Mouse (Mus musculus): ENCODE data around the gene Eif3c. TPM values are rescaled to one million over a fixed set of nuclear protein-coding genes. Genes with fewer than 3 reads are reported as not detected.

Eif3c gene
- polyA plus RNA-seq (2015; fragmentation: Nextera tagmentation; extraction: Ambion mirVana), result 177 and 184 TPM in 2 replicates

DNA sequence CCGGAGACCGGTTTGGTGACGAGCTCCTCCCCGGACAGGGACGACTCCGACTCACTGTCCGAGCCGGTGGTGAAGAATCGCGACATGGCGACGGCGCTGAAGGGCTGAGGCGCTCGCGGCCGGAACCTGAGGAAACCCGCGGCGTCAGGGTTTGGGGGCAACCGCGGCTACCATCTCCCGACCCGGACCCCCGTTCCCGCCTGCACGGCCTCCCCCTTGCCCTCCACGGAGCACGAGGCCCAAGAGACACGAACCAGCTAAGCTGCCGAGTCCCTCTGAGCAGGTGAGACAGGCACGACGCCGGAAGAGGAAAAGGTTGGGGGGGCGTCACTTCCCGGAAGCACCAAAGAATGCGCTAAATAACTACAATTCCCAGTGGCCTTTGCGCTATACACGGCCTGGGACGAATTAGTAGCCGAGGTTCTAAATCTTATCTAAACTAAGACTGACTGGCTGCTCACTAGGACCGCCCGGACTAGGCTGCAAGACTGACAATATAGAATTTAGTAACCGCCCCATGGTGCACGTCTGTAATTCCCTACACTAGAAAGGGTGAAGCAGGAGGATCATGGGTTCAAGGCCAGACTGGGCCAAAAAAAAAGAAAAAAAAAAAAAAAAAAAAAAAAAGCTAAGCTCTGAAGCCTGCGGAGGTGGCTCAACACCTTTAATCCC lies at the start of gene Eif3c:
Gene Eif3c, minus strand, starts transcription at position 318 of the 672 bp plus-strand sequence.
- WGBS, result under 1% methylated on average over 46 of the region's 46 CpGs
- Histone ChIP-seq H3K4me3 (ENCODE audit: low read depth, low read length) (peak within 1 kb of the TSS; percentile 98), H3K27me3 (ENCODE audit: control insufficient read depth, insufficient read depth, low read depth, low read length) (no peaks in the 10 kb centered on the region), H3K9me3 (replicated peaks; ENCODE audit: control insufficient read depth, low read length, poor library complexity, severe bottlenecking) (no peaks in the 10 kb centered on the region), H3K4me1 (ENCODE audit: control insufficient read depth, insufficient read depth, low read length) (peaks cover 8% of the 10 kb centered on the region), H3K27ac (ENCODE audit: low read length) (peak within 1 kb of the TSS; percentile 81), H3K9ac (ENCODE audit: low read depth, low read length) (peak within 1 kb of the TSS; percentile 88), H3K36me3 (ENCODE audit: control insufficient read depth, insufficient read depth, low read length) (peaks cover 20% of the 10 kb centered on the region), H3K4me2 (ENCODE audit: low read length) (peak within 1 kb of the TSS; percentile 93)
- peak; percentile 97 for ATAC-seq

DNA sequence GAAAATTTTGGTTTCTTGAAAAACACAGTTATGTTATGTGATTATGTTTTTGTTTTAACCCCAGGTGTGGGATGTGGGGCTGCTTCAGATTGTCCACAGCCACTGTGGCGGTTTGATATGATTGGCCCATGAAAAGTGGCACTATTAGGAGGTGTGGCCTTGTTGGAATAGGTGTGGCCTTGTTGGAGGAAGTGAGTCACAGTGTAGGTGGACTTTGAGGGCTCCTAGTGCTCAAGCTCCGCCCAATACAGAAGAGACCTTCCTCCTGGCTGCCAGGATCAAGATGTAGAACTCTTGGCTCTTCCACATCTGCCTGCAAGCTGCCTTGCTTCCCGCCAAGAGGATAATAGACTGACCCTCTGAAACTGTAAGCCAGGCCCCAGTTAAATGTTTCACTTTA lies 46.5 kb upstream of the Eif3c start:
- 76% methylated on average over 3 of the region's 3 CpGs for WGBS
- Histone ChIP-seq H3K4me1 (ENCODE audit: control insufficient read depth, insufficient read depth, low read length) (no peaks in the 10 kb centered on the region), H3K27me3 (ENCODE audit: control insufficient read depth, insufficient read depth, low read depth, low read length) (no peaks in the 10 kb centered on the region), H3K9ac (ENCODE audit: low read depth, low read length) (no peak overlapping the region), H3K36me3 (ENCODE audit: control insufficient read depth, insufficient read depth, low read length) (no peaks in the 10 kb centered on the region), H3K27ac (ENCODE audit: low read length) (no peak overlapping the region), H3K4me2 (ENCODE audit: low read length) (no peak overlapping the region), H3K9me3 (replicated peaks; ENCODE audit: control insufficient read depth, low read length, poor library complexity, severe bottlenecking) (no peaks in the 10 kb centered on the region), H3K4me3 (ENCODE audit: low read depth, low read length) (no peak overlapping the region)
- ATAC-seq, result no peak

DNA sequence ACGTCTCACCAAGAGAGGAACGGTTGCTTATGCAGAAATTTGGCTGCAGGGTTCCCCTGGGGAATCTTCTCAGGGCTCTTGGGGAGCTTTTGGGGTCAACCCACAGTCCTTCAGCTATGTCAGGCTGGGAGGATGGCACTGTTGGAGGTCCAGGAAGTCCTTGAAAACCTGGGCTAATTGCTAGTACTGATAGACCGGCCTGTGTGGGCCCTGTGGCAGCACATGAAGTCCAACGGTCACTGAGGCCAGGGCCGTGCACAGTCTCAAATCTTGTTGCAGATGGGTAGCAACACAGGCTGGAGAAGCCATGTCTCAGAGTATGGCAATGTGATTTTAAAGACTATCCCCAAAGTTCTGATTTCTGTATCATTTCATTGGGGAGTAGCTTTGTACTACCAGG lies 41.6 kb upstream of the Eif3c start:
- 88% methylated on average over 5 of the region's 5 CpGs for WGBS
- no peaks in the 10 kb centered on the region for H3K27me3 ChIP-seq (ENCODE audit: control insufficient read depth, insufficient read depth, low read depth, low read length)
- no peak for ATAC-seq

DNA sequence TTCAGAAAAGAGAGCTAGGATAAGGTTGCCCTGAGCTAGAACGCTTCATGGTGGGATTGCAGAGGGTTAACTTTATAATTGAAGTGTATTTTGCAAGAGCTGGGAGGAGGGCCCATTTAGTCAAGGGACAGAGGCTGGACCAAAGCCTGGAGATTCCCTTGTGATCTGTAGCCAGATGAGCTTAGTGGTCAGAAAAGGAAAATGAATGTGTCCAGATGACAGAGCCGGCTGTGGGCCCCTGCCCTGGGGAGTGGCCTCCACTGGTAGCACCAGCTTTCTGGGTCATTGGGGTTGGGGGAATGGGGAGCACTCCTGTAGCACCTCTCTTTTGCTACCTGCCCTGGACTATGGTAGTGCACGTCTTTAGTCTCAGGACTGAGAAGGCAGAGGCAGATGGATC lies 40.9 kb upstream of the Eif3c start:
- no peaks in the 10 kb centered on the region for H3K36me3 ChIP-seq (ENCODE audit: control insufficient read depth, insufficient read depth, low read length)
- H3K9me3 ChIP-seq (replicated peaks; ENCODE audit: control insufficient read depth, low read length, poor library complexity, severe bottlenecking), result no peaks in the 10 kb centered on the region
- no peaks in the 10 kb centered on the region for H3K4me1 ChIP-seq (ENCODE audit: control insufficient read depth, insufficient read depth, low read length)
- H3K4me2 ChIP-seq (ENCODE audit: low read length), result no peak overlapping the region
- no peak overlapping the region for H3K9ac ChIP-seq (ENCODE audit: low read depth, low read length)
- H3K27me3 ChIP-seq (ENCODE audit: control insufficient read depth, insufficient read depth, low read depth, low read length), result no peaks in the 10 kb centered on the region
- 75% methylated on average over 3 of the region's 3 CpGs for WGBS
- H3K27ac ChIP-seq (ENCODE audit: low read length), result no peak overlapping the region
- ATAC-seq, result no peak
- H3K4me3 ChIP-seq (ENCODE audit: low read depth, low read length), result no peak overlapping the region

More for the DNA sequence above, 41.6 kb upstream of the Eif3c start:
- Histone ChIP-seq H3K4me3 (ENCODE audit: low read depth, low read length) (no peak overlapping the region), H3K9ac (ENCODE audit: low read depth, low read length) (no peak overlapping the region), H3K27ac (ENCODE audit: low read length) (no peak overlapping the region), H3K9me3 (replicated peaks; ENCODE audit: control insufficient read depth, low read length, poor library complexity, severe bottlenecking) (no peaks in the 10 kb centered on the region), H3K4me1 (ENCODE audit: control insufficient read depth, insufficient read depth, low read length) (no peaks in the 10 kb centered on the region), H3K36me3 (ENCODE audit: control insufficient read depth, insufficient read depth, low read length) (no peaks in the 10 kb centered on the region), H3K4me2 (ENCODE audit: low read length) (no peak overlapping the region)

DNA sequence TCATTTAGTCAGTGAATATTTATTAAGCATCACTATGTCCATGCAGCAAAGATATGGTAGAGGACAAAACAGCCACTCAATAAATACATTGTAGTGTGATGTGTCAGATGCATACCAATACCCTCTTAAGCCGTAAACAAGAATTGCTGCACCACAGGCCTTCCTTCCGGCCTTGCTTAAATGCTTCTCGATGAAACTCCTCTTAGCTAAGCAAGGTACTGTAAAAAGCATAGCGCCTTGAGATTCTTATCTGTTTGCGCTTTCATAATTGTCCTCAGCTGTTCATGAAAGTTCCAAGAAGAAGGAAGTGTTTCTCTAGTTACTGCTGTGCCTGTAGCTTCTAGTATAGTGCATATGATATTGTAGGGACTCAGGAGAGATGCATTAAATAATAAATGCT lies 40.4 kb upstream of the Eif3c start:
- H3K9me3 ChIP-seq (replicated peaks; ENCODE audit: control insufficient read depth, low read length, poor library complexity, severe bottlenecking), result no peaks in the 10 kb centered on the region
- 90% methylated on average over 5 of the region's 5 CpGs for WGBS
- no peak for ATAC-seq

DNA sequence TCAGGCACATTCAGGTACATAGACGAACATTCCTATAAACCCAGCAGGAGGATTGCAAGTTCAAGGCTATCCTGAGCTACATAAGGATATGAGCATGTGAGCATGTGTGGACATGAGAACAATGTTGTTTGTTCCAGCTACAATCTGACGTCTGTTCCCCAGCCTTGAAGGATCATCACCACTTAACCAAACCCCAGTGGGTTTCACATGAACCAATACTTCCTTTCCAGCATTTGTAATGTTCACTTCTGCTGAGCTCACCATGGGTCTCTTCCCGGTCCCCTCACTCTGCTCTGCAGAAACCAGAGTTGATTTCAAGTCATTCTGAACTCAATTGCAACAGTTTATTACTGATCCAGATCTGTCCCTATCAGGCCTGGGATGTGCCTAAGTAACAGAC lies 36.4 kb upstream of the Eif3c start:
- Histone ChIP-seq H3K4me3 (ENCODE audit: low read depth, low read length) (no peak overlapping the region), H3K27ac (ENCODE audit: low read length) (no peak overlapping the region), H3K36me3 (ENCODE audit: control insufficient read depth, insufficient read depth, low read length) (no peaks in the 10 kb centered on the region), H3K27me3 (ENCODE audit: control insufficient read depth, insufficient read depth, low read depth, low read length) (no peaks in the 10 kb centered on the region), H3K9ac (ENCODE audit: low read depth, low read length) (no peak overlapping the region), H3K9me3 (replicated peaks; ENCODE audit: control insufficient read depth, low read length, poor library complexity, severe bottlenecking) (no peaks in the 10 kb centered on the region), H3K4me2 (ENCODE audit: low read length) (no peak overlapping the region), H3K4me1 (ENCODE audit: control insufficient read depth, insufficient read depth, low read length) (no peaks in the 10 kb centered on the region)
- ATAC-seq, result no peak
- WGBS, result 83% methylated on average over 3 of the region's 3 CpGs

More for the DNA sequence above, 40.4 kb upstream of the Eif3c start:
- Histone ChIP-seq H3K9ac (ENCODE audit: low read depth, low read length) (no peak overlapping the region), H3K36me3 (ENCODE audit: control insufficient read depth, insufficient read depth, low read length) (no peaks in the 10 kb centered on the region), H3K4me3 (ENCODE audit: low read depth, low read length) (no peak overlapping the region), H3K27me3 (ENCODE audit: control insufficient read depth, insufficient read depth, low read depth, low read length) (no peaks in the 10 kb centered on the region), H3K27ac (ENCODE audit: low read length) (no peak overlapping the region), H3K4me2 (ENCODE audit: low read length) (no peak overlapping the region), H3K4me1 (ENCODE audit: control insufficient read depth, insufficient read depth, low read length) (no peaks in the 10 kb centered on the region)

DNA sequence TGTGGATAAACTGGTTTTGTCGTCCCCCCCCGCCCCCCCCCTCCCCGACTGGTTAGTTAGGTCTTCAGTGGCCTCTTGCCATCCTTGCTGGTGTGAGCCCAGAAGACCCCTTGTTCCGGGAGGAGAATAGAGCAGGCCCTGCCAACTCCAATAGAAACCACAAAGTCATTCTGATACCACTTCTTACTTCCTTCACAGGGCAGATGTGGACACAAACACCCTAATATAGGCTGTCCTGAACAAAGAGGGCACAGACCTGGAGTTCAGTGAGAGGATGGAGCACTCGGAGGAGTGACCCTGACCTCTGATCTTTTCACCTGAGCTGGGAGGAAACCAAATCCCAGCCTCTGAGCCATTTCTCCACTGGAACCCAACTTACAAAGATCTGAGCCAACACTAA lies 35.7 kb upstream of the Eif3c start:
- Histone ChIP-seq H3K9me3 (replicated peaks; ENCODE audit: control insufficient read depth, low read length, poor library complexity, severe bottlenecking) (no peaks in the 10 kb centered on the region), H3K27ac (ENCODE audit: low read length) (no peak overlapping the region), H3K4me2 (ENCODE audit: low read length) (no peak overlapping the region), H3K27me3 (ENCODE audit: control insufficient read depth, insufficient read depth, low read depth, low read length) (no peaks in the 10 kb centered on the region), H3K9ac (ENCODE audit: low read depth, low read length) (no peak overlapping the region), H3K36me3 (ENCODE audit: control insufficient read depth, insufficient read depth, low read length) (no peaks in the 10 kb centered on the region), H3K4me3 (ENCODE audit: low read depth, low read length) (no peak overlapping the region), H3K4me1 (ENCODE audit: control insufficient read depth, insufficient read depth, low read length) (no peaks in the 10 kb centered on the region)
- WGBS, result 53% methylated on average over 5 of the region's 5 CpGs
- ATAC-seq, result no peak

DNA sequence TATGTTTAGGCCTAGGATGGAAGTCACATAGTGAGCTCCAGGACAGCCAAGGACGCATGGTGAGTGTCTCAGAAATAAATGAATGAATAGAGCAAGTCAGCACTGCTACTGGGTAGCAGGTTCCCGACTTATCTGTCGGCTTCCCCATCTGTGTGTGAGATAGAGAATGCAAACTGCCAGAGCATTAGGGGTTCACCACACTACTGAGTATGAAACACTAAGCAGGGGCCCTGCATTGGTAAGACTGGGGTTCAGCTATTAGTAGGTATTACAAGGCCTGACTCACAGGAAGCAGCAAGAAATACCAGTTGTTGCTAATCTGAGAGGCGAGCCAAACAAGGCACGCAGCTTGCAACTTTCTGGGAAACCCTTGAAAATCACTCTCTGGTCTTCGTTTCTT lies 32.7 kb upstream of the Eif3c start:
- no peaks in the 10 kb centered on the region for H3K27me3 ChIP-seq (ENCODE audit: control insufficient read depth, insufficient read depth, low read depth, low read length)
- H3K4me1 ChIP-seq (ENCODE audit: control insufficient read depth, insufficient read depth, low read length), result no peaks in the 10 kb centered on the region
- H3K9me3 ChIP-seq (replicated peaks; ENCODE audit: control insufficient read depth, low read length, poor library complexity, severe bottlenecking), result no peaks in the 10 kb centered on the region
- no peaks in the 10 kb centered on the region for H3K36me3 ChIP-seq (ENCODE audit: control insufficient read depth, insufficient read depth, low read length)
- WGBS, result 81% methylated on average over 6 of the region's 6 CpGs
- H3K27ac ChIP-seq (ENCODE audit: low read length), result no peak overlapping the region
- H3K4me3 ChIP-seq (ENCODE audit: low read depth, low read length), result no peak overlapping the region
- H3K4me2 ChIP-seq (ENCODE audit: low read length), result no peak overlapping the region
- H3K9ac ChIP-seq (ENCODE audit: low read depth, low read length), result no peak overlapping the region
- no peak for ATAC-seq

DNA sequence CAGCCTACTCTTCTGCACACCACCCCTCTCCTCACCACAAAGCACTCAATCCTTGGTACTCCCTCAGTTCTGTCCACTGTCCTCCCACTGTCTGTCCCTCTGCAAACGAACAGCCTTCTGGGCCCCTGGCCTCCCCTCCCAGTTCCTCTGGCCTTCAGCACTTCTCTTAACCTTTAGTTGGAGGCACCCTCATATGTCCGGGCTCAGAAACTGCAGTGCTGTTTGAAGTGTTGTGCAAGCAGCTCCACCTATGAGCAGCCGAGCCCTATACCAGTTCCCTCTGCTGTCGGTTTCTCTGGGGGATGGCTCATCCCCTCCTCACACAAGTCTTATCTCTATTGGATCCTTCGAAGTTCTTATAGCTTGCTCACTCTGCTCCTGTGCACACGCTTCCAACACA lies 30.2 kb upstream of the Eif3c start:
- Histone ChIP-seq H3K4me1 (ENCODE audit: control insufficient read depth, insufficient read depth, low read length) (no peaks in the 10 kb centered on the region), H3K27ac (ENCODE audit: low read length) (no peak overlapping the region), H3K4me2 (ENCODE audit: low read length) (no peak overlapping the region), H3K36me3 (ENCODE audit: control insufficient read depth, insufficient read depth, low read length) (no peaks in the 10 kb centered on the region), H3K9me3 (replicated peaks; ENCODE audit: control insufficient read depth, low read length, poor library complexity, severe bottlenecking) (no peaks in the 10 kb centered on the region), H3K4me3 (ENCODE audit: low read depth, low read length) (no peak overlapping the region), H3K9ac (ENCODE audit: low read depth, low read length) (no peak overlapping the region), H3K27me3 (ENCODE audit: control insufficient read depth, insufficient read depth, low read depth, low read length) (no peaks in the 10 kb centered on the region)
- ATAC-seq, result no peak
- 70% methylated on average over 6 of the region's 6 CpGs for WGBS
